Mouse (Mus musculus) monocyte, adult 5-6 weeks (primary cell): ENCODE results near the gene Sec23a. TPM values are rescaled to one million over a fixed set of nuclear protein-coding genes. Genes with fewer than 3 reads are reported as not detected.

Experiments
- total RNA-seq: library from RNA; stranded (forward); fragments of 200-1000, 200-491, 200-594 nt; gene quantifications from 3 replicates; pipeline ENCODE4 v1.2.3, GENCODE M21; 2017

The Sec23a gene
- total RNA-seq, 1 experiment from 2014 or later, result 20.5 TPM

Other genes with a start within 250 kb of the Sec23a start
- 5.1 to 8.0 TPM (median 7.8 TPM) in 3 replicates for gene Gemin2, start 1.4 kb upstream of the Sec23a start, total RNA-seq
- 110 to 131 TPM (median 119 TPM) in 3 replicates for gene Trappc6b, start 49.5 kb upstream of the Sec23a start, total RNA-seq
- gene Pnn, start 54.9 kb upstream of the Sec23a start, total RNA-seq, result 109 to 145 TPM (median 133 TPM) in 3 replicates
- gene Mia2, start 83.8 kb upstream of the Sec23a start, total RNA-seq, result 299 to 323 TPM (median 303 TPM) in 3 replicates
- gene Fbxo33, start 207.7 kb upstream of the Sec23a start, total RNA-seq, result 49.2 to 104 TPM (median 82.1 TPM) in 3 replicates